Mouse (Mus musculus): ENCODE data around the gene Sf3b3. TPM values are rescaled to one million over a fixed set of nuclear protein-coding genes. Genes with fewer than 3 reads are reported as not detected.
"Not testable (repeated sequence)": the region's sequence is repeated elsewhere in the genome, so short reads cannot be mapped to it uniquely, and the experiment has no call there.

The Sf3b3 gene
- polyA plus RNA-seq, 1 experiment from 2014 or later, result 161 TPM

GRCm38 (mm10) chr8:110887551-110887950, 41.0 kb upstream of the Sf3b3 start:
- DNase-seq (ENCODE audit: low spot score), result no peak
- 94% methylated on average over 10 of the region's 10 CpGs for WGBS
- H3K36me3 ChIP-seq (ENCODE audit: control insufficient read depth, insufficient read depth, low read length), result peaks cover 3% of the 10 kb centered on the region; the same call in 1 of the 2 replicates
- no peaks in the 10 kb centered on the region for H3K4me1 ChIP-seq (replicated peaks; ENCODE audit: control insufficient read depth, insufficient read depth, low read length)
- H3K9me3 ChIP-seq (ENCODE audit: control insufficient read depth, low read length), result no peaks in the 10 kb centered on the region
- H3K27ac ChIP-seq (ENCODE audit: low read depth, low read length), result no peak overlapping the region
- no peak overlapping the region for H3K4me2 ChIP-seq (replicated peaks; ENCODE audit: low read depth, low read length)
- H3K9ac ChIP-seq (ENCODE audit: low read depth, low read length), result no peak overlapping the region
- H3K27me3 ChIP-seq (ENCODE audit: control insufficient read depth, insufficient read depth, low read length), result no peaks in the 10 kb centered on the region
- H3K4me3 ChIP-seq (ENCODE audit: low read depth, low read length), result no peak overlapping the region
- ATAC-seq (ENCODE audit: low FRiP score), result no peak

- Histone ChIP-seq H3K27ac (ENCODE audit: low read depth, low read length) (no peak overlapping the region), H3K4me2 (replicated peaks; ENCODE audit: low read depth, low read length) (no peak overlapping the region), H3K9ac (ENCODE audit: low read depth, low read length) (no peak overlapping the region), H3K4me1 (replicated peaks; ENCODE audit: control insufficient read depth, insufficient read depth, low read length) (no peaks in the 10 kb centered on the region), H3K27me3 (ENCODE audit: control insufficient read depth, insufficient read depth, low read length) (no peaks in the 10 kb centered on the region), H3K36me3 (ENCODE audit: control insufficient read depth, insufficient read depth, low read length) (peaks cover 6% of the 10 kb centered on the region), H3K9me3 (ENCODE audit: control insufficient read depth, low read length) (no peaks in the 10 kb centered on the region), H3K4me3 (ENCODE audit: low read depth, low read length) (no peak overlapping the region)
- 90% methylated on average over 3 of the region's 3 CpGs for WGBS
- DNase-seq (ENCODE audit: low spot score), result no peak
- ATAC-seq (ENCODE audit: low FRiP score), result no peak
Measured at GRCm38 (mm10) chr8:110886634-110887033, 40.0 kb upstream of the Sf3b3 start.

DNA sequence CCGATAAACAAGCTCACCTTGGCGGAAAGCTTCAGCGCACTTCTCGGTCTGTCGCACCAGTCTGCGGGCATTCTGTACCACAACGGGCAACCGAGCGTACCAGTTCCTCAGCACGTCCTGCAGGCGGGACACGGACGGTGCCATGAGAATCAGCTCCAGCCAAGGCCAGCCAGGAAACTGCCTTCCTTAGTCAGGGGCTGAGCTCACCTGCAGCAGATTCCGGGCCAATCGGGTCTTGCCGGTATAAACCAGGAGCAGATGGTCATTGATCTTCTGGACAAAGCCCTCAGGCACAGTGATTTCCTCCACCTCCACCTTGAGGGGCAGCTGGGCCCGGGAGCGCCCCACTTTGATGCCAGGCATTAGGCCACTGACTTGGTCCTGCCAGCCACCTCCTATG, 37.2 kb upstream of the Sf3b3 start:
- no peaks in the 10 kb centered on the region for H3K4me1 ChIP-seq (replicated peaks; ENCODE audit: control insufficient read depth, insufficient read depth, low read length)
- no peaks in the 10 kb centered on the region for H3K27me3 ChIP-seq (ENCODE audit: control insufficient read depth, insufficient read depth, low read length)
- no peak overlapping the region for H3K9ac ChIP-seq (ENCODE audit: low read depth, low read length)
- no peaks in the 10 kb centered on the region for H3K9me3 ChIP-seq (ENCODE audit: control insufficient read depth, low read length)
- H3K4me2 ChIP-seq (replicated peaks; ENCODE audit: low read depth, low read length), result no peak overlapping the region
- H3K4me3 ChIP-seq (ENCODE audit: low read depth, low read length), result no peak overlapping the region
- ATAC-seq (ENCODE audit: low FRiP score) (no peak), DNase-seq (ENCODE audit: low spot score) (no peak)
- peaks cover 6% of the 10 kb centered on the region for H3K36me3 ChIP-seq (ENCODE audit: control insufficient read depth, insufficient read depth, low read length)
- no peak overlapping the region for H3K27ac ChIP-seq (ENCODE audit: low read depth, low read length)
- WGBS, result 95% methylated on average over 18 of the region's 18 CpGs

DNA sequence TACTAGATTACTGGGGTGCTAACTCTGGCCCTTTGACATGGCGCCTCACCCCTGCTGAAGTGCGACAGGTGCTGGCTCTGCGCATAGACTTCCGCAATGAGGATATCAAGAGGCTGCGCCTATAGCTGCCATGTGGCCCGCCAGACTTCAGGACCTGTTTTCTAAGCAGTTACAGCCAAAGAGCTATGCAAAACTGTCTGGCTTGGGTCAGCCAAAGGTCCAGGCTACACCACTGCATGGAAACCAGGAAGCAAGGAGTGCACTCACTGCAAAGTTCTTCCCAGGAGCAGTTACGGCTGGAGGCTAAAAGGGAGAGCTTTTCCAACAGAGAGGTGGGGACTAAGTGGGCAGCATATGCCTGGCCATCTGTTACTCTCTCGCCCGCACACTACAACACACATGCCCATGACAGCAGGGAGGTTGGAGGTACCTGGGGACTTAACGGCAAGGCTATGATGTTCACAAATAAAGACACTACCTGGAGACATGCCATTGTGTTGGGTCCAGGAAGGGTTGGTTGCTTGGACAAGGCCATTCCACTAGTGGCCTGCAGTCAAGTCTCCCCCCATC, 35.2 kb upstream of the Sf3b3 start:
- H3K4me1 ChIP-seq (replicated peaks; ENCODE audit: control insufficient read depth, insufficient read depth, low read length), result no peaks in the 10 kb centered on the region
- no peak overlapping the region for H3K4me2 ChIP-seq (replicated peaks; ENCODE audit: low read depth, low read length)
- no peak for ATAC-seq (ENCODE audit: low FRiP score)
- no peak overlapping the region for H3K4me3 ChIP-seq (ENCODE audit: low read depth, low read length)
- no peaks in the 10 kb centered on the region for H3K9me3 ChIP-seq (ENCODE audit: control insufficient read depth, low read length)
- DNase-seq (ENCODE audit: low spot score), result no peak
- 93% methylated on average over 10 of the region's 10 CpGs for WGBS
- H3K9ac ChIP-seq (ENCODE audit: low read depth, low read length), result no peak overlapping the region
- H3K36me3 ChIP-seq (ENCODE audit: control insufficient read depth, insufficient read depth, low read length), result peaks cover 6% of the 10 kb centered on the region
- no peak overlapping the region for H3K27ac ChIP-seq (ENCODE audit: low read depth, low read length)
- no peaks in the 10 kb centered on the region for H3K27me3 ChIP-seq (ENCODE audit: control insufficient read depth, insufficient read depth, low read length)

DNA sequence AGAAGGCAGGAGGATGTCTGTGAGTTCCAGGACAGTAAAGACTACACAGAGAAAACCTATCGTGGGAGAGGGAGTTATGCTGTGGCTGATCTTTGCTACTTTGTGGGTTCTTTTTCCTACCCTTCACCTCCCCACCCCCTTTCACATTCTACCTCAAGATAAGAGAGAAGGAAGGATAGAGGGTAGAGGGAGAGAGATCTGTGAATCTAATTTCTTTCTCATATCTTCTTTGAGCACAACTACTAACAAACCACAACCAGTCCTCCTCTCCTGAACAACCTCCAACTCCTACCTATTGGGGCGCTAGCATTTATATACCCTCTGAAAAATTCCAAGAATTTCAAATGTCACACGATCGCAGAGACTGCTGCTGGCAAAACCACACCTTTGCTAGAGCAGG, 31.3 kb upstream of the Sf3b3 start:
- ATAC-seq (ENCODE audit: low FRiP score), result no peak
- no peak for DNase-seq (ENCODE audit: low spot score)
- H3K36me3 ChIP-seq (ENCODE audit: control insufficient read depth, insufficient read depth, low read length), result peaks cover 3% of the 10 kb centered on the region; the same call in 1 of the 2 replicates
- H3K9me3 ChIP-seq (ENCODE audit: control insufficient read depth, low read length), result no peaks in the 10 kb centered on the region
- no peak overlapping the region for H3K4me3 ChIP-seq (ENCODE audit: low read depth, low read length)
- no peak overlapping the region for H3K9ac ChIP-seq (ENCODE audit: low read depth, low read length)
- no peak overlapping the region for H3K4me2 ChIP-seq (replicated peaks; ENCODE audit: low read depth, low read length)
- WGBS, result 95% methylated on average over 4 of the region's 4 CpGs
- H3K4me1 ChIP-seq (replicated peaks; ENCODE audit: control insufficient read depth, insufficient read depth, low read length), result no peaks in the 10 kb centered on the region
- H3K27me3 ChIP-seq (ENCODE audit: control insufficient read depth, insufficient read depth, low read length), result no peaks in the 10 kb centered on the region
- no peak overlapping the region for H3K27ac ChIP-seq (ENCODE audit: low read depth, low read length)

DNA sequence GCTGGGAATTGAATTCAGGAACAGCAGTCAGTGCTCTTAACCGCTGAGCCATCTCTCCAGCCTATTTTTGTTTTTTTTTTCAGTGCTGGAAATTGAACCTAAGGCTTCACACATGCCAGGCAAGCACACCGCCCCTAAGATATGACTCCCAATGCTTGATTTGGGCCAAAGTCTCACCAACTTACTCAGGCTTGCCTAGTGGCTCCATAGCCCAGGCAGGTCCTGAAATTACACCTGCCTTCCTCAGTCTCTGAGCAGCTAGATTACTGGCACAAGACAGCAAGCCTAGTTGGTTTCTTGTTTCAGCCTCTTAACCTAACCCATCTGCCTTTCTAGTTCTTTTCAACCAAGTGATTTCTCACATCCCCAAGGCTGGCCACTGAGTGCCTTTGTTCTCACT, 23.9 kb upstream of the Sf3b3 start:
- H3K9ac ChIP-seq (ENCODE audit: low read depth, low read length), result no peak overlapping the region
- no peak overlapping the region for H3K27ac ChIP-seq (ENCODE audit: low read depth, low read length)
- WGBS, result 96% methylated on average over 2 of the region's 2 CpGs
- no peak overlapping the region for H3K4me2 ChIP-seq (replicated peaks; ENCODE audit: low read depth, low read length)
- H3K4me3 ChIP-seq (ENCODE audit: low read depth, low read length), result no peak overlapping the region
- DNase-seq (ENCODE audit: low spot score) (no peak), ATAC-seq (ENCODE audit: low FRiP score) (no peak)
- no peaks in the 10 kb centered on the region for H3K4me1 ChIP-seq (replicated peaks; ENCODE audit: control insufficient read depth, insufficient read depth, low read length)
- H3K9me3 ChIP-seq (ENCODE audit: control insufficient read depth, low read length), result no peaks in the 10 kb centered on the region
- H3K27me3 ChIP-seq (ENCODE audit: control insufficient read depth, insufficient read depth, low read length), result no peaks in the 10 kb centered on the region
- peaks cover 7% of the 10 kb centered on the region for H3K36me3 ChIP-seq (ENCODE audit: control insufficient read depth, insufficient read depth, low read length)

GRCm38 (mm10) chr8:110861347-110862025, 14.9 kb upstream of the Sf3b3 start:
- not testable (repeated sequence) for H3K4me3 ChIP-seq (ENCODE audit: low read depth, low read length); H3K4me1 ChIP-seq (replicated peaks; ENCODE audit: control insufficient read depth, insufficient read depth, low read length); H3K4me2 ChIP-seq (replicated peaks; ENCODE audit: low read depth, low read length); DNase-seq (ENCODE audit: low spot score); ATAC-seq (ENCODE audit: low FRiP score); H3K9ac ChIP-seq (ENCODE audit: low read depth, low read length); H3K27me3 ChIP-seq (ENCODE audit: control insufficient read depth, insufficient read depth, low read length); H3K27ac ChIP-seq (ENCODE audit: low read depth, low read length); H3K36me3 ChIP-seq (ENCODE audit: control insufficient read depth, insufficient read depth, low read length); H3K9me3 ChIP-seq (ENCODE audit: control insufficient read depth, low read length)
- WGBS, result 94% methylated on average over 7 of the region's 7 CpGs

DNA sequence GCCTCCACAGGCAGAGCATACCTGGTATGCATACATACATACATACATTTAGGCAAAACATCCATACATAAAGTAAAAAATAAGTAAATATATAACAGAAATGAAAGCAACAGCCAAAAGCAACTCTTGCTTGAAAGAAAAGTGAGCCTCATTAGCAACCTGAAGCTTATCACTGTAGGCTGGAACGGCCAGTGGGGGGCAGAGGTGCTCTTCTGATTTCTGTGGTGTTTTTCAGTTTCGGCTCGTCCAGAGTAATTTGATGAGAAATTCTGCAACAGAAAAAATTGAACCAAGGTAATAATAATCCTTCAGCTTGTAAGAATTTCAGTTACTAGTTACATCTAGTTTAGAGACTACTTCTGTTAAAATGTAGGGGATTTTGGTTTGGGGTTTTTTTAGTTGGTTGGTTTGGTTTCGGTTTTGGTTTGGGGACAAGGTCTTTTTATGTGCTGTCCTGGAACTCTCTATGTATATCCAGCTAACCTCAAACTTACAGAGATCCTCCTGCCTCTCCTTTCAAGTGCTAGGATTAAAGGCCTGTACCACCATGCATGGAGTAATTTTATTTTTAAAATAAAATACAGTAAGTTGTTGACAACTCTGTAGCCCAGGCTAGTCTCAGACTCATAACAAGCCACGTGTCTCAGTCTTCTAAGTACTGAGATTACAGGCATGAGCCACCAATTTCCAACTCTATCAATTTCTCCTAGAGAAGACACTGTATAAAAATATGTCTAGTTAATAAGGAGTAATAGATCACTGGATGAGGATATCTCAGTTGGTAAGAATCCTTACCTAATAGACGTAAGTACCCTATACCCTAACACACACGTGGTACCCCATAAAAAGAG, 13.3 kb upstream of the Sf3b3 start:
- DNase-seq (ENCODE audit: low spot score), result no peak
- Histone ChIP-seq H3K9ac (ENCODE audit: low read depth, low read length) (no peak overlapping the region), H3K36me3 (ENCODE audit: control insufficient read depth, insufficient read depth, low read length) (peaks cover 6% of the 10 kb centered on the region), H3K9me3 (ENCODE audit: control insufficient read depth, low read length) (no peaks in the 10 kb centered on the region), H3K4me1 (replicated peaks; ENCODE audit: control insufficient read depth, insufficient read depth, low read length) (no peaks in the 10 kb centered on the region), H3K4me3 (ENCODE audit: low read depth, low read length) (no peak overlapping the region), H3K27me3 (ENCODE audit: control insufficient read depth, insufficient read depth, low read length) (no peaks in the 10 kb centered on the region), H3K27ac (ENCODE audit: low read depth, low read length) (no peak overlapping the region), H3K4me2 (replicated peaks; ENCODE audit: low read depth, low read length) (no peak overlapping the region)
- 88% methylated on average over 7 of the region's 7 CpGs for WGBS
- no peak for ATAC-seq (ENCODE audit: low FRiP score)
